Mouse (Mus musculus): ENCODE measurements around the gene Afdn.
"Not testable (repeated sequence)": the region's sequence is repeated elsewhere in the genome, so short reads cannot be mapped to it uniquely, and the experiment has no call there.

GRCm38 (mm10) chr17:13935364-13935763 lies 175.0 kb downstream of the Afdn start:
- not testable (repeated sequence) for TF ChIP-seq MAFK (IDR thresholded peaks at IDR 0.05; ENCODE audit: insufficient read depth, low read depth, low read length); ZC3H11A (IDR thresholded peaks at IDR 0.05; ENCODE audit: borderline replicate concordance, low read depth, low read length); HCFC1 (IDR thresholded peaks at IDR 0.05; ENCODE audit: borderline replicate concordance, insufficient read depth, low read length); CHD2 (IDR thresholded peaks at IDR 0.05; ENCODE audit: low read depth, low read length)

All from ES-E14 (cell line).